Mouse (Mus musculus): ENCODE data around the gene Tspan4. TPM values are rescaled to one million over a fixed set of nuclear protein-coding genes. Genes with fewer than 3 reads are reported as not detected.
A peak's percentile ranks its signal among the peaks of the same experiment; 100 is the strongest.

Gene Tspan4
- polyA plus RNA-seq, 1 experiment from 2014 or later, result 46.1 TPM

DNA sequence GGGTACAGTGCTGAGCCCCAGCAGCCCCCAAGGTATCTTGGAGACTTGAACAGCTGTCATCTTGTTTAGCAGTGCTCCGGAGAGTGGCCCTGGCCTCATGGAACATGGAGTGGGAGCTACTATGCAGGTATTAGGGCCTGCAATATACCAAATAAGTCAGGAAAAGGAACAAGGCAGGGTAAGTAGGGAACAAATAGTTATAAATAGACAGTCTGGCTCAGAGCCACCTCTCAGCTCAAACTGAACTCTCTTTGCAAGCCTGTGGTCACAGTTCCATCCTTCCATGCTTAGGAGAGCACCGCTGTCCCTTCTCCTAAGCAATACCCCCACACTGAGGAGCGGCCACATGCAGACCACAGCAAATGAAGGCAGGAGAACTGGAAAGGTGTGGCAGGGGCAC, 22.6 kb downstream of the Tspan4 start:
- ATAC-seq (ENCODE audit: low read depth), result no peak
- Histone ChIP-seq H3K36me3 (ENCODE audit: control insufficient read depth, insufficient read depth) (no peaks in the 10 kb centered on the region; the same call in 1 of the 2 replicates), H3K9me3 (replicated peaks; ENCODE audit: control insufficient read depth, low read length) (no peaks in the 10 kb centered on the region), H3K27ac (ENCODE audit: low read length) (no peak overlapping the region), H3K27me3 (ENCODE audit: control insufficient read depth, insufficient read depth, low read depth, low read length) (no peaks in the 10 kb centered on the region), H3K9ac (ENCODE audit: low read depth, low read length) (no peak overlapping the region), H3K4me3 (ENCODE audit: low read depth, low read length) (no peak overlapping the region), H3K4me2 (ENCODE audit: low read depth, low read length) (no peak overlapping the region), H3K4me1 (ENCODE audit: control insufficient read depth, low read depth, low read length) (peaks cover 6% of the 10 kb centered on the region)
- 80% methylated on average over 3 of the region's 3 CpGs for WGBS (ENCODE audit: insufficient replicate concordance)

DNA sequence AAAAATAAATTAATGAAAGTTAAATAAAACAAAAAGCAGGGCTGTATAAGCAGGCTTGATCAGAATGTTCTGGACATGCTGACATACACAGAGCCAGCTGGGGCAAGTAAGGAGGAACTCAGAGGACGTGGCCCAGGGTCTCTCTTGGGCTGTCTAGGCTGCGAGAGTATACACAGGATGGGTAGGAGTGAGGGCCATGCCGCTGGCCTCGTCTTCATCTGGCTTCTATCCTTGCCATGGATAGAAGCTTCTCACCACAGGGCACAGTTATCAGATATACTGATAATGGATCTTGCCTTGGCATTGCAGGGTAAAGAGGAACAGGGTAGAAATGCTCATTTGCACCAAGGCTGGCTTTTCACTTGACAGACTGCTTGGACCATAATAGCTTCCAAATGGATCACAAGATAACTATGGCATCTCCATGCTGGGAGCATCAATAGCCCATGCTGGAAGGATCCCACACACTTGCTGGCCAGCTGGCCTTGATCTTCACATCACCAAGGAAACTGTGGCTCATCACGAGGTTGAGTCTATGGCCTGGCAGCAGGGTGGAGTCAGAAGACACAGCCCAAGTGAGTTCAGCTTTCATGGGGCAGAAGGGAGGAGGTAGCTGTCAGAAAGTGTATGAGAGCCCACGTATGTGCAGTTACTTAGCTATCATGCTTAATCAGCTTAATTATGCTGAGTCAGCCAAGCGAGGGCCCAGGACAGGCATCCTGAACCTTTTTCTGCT, 26.9 kb downstream of the Tspan4 start:
- Histone ChIP-seq H3K36me3 (ENCODE audit: control insufficient read depth, insufficient read depth) (no peaks in the 10 kb centered on the region), H3K27ac (ENCODE audit: low read length) (no peak overlapping the region), H3K9me3 (replicated peaks; ENCODE audit: control insufficient read depth, low read length) (no peaks in the 10 kb centered on the region), H3K4me2 (ENCODE audit: low read depth, low read length) (no peak overlapping the region), H3K4me1 (ENCODE audit: control insufficient read depth, low read depth, low read length) (peaks cover 9% of the 10 kb centered on the region), H3K4me3 (ENCODE audit: low read depth, low read length) (no peak overlapping the region), H3K9ac (ENCODE audit: low read depth, low read length) (no peak overlapping the region), H3K27me3 (ENCODE audit: control insufficient read depth, insufficient read depth, low read depth, low read length) (no peaks in the 10 kb centered on the region)
- WGBS (ENCODE audit: insufficient replicate concordance), result 70% methylated on average over 7 of the region's 7 CpGs
- no peak for ATAC-seq (ENCODE audit: low read depth)

DNA sequence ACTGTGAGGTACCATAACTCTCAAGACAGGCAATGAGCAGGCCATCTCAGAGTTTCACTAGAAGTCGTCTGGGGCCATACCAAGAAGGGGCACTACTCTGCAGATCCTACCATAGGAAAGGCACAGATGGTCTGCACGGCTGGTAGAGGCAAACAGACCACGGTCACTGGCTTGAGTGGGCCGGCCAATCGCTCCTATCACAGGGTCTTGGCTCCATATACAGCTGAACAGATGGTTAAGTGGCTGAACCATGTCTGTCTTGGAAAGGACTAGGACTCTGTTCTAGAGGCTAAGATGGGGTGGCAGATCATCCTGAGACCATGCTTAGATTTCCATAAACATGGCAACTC, 27.5 kb downstream of the Tspan4 start:
- ATAC-seq (ENCODE audit: low read depth), result no peak
- Histone ChIP-seq H3K4me2 (ENCODE audit: low read depth, low read length) (no peak overlapping the region), H3K9me3 (replicated peaks; ENCODE audit: control insufficient read depth, low read length) (no peaks in the 10 kb centered on the region), H3K4me3 (ENCODE audit: low read depth, low read length) (no peak overlapping the region), H3K9ac (ENCODE audit: low read depth, low read length) (no peak overlapping the region), H3K4me1 (ENCODE audit: control insufficient read depth, low read depth, low read length) (peaks cover 13% of the 10 kb centered on the region), H3K27me3 (ENCODE audit: control insufficient read depth, insufficient read depth, low read depth, low read length) (no peaks in the 10 kb centered on the region), H3K27ac (ENCODE audit: low read length) (no peak overlapping the region), H3K36me3 (ENCODE audit: control insufficient read depth, insufficient read depth) (no peaks in the 10 kb centered on the region)
- 90% methylated on average over 5 of the region's 5 CpGs for WGBS (ENCODE audit: insufficient replicate concordance)

DNA sequence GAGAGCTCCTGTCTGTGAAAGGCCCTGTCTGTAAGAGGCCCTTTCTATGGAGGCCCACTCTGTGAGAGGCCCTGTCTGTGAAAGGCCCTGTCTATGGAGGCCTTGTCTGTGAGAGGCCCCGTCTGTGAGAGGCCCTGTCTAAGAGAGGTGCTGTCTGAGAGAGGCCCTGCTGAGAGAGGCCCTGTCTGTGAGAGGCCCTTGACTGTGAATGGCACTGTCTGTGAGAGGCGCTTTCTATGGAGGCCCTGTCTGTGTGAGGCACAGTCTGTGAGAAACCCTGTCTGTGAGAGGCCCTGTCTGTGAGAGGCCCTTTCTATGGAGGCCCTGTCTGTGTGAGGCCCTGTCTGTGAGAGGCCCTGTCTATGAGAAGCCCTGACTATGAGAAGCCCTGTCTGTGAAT, 31.2 kb downstream of the Tspan4 start:
- no peaks in the 10 kb centered on the region for H3K9me3 ChIP-seq (replicated peaks; ENCODE audit: control insufficient read depth, low read length)
- H3K9ac ChIP-seq (ENCODE audit: low read depth, low read length), result peak overlapping the region; percentile 67
- WGBS (ENCODE audit: insufficient replicate concordance), result 48% methylated on average over 2 of the region's 2 CpGs
- peak overlapping the region; percentile 77 for H3K4me3 ChIP-seq (ENCODE audit: low read depth, low read length)
- H3K27me3 ChIP-seq (ENCODE audit: control insufficient read depth, insufficient read depth, low read depth, low read length), result no peaks in the 10 kb centered on the region
- ATAC-seq (ENCODE audit: low read depth), result peak; percentile 59
- peaks cover 15% of the 10 kb centered on the region for H3K36me3 ChIP-seq (ENCODE audit: control insufficient read depth, insufficient read depth)
- H3K27ac ChIP-seq (ENCODE audit: low read length), result peak overlapping the region; percentile 95
- peak overlapping the region; percentile 79 for H3K4me2 ChIP-seq (ENCODE audit: low read depth, low read length)
- peaks cover 35% of the 10 kb centered on the region for H3K4me1 ChIP-seq (ENCODE audit: control insufficient read depth, low read depth, low read length)

DNA sequence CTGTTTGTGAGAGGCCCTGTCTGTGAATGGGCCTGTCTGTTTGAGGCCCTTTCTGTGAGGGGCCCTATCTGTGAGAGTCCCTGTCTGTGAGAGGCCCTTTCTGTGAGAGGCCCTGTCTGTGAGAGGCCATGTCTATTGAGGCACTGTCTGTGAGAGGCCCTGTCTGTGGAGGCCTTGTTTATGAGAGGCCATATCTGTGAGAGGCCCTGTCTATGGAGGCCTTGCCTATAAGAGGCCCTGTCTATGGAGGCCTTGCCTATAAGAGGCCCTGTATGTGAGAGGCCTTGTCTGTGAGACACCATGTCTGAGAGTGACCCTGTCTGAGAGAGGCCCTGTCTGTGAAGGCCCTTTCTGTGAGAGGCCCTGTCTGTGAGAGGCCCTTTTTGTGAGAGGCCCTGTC, 33.1 kb downstream of the Tspan4 start:
- Histone ChIP-seq H3K27ac (ENCODE audit: low read length) (peak overlapping the region; percentile 95), H3K9me3 (replicated peaks; ENCODE audit: control insufficient read depth, low read length) (no peaks in the 10 kb centered on the region), H3K4me3 (ENCODE audit: low read depth, low read length) (peak overlapping the region; percentile 77), H3K9ac (ENCODE audit: low read depth, low read length) (peak overlapping the region; percentile 67), H3K27me3 (ENCODE audit: control insufficient read depth, insufficient read depth, low read depth, low read length) (no peaks in the 10 kb centered on the region), H3K4me1 (ENCODE audit: control insufficient read depth, low read depth, low read length) (peaks cover 26% of the 10 kb centered on the region), H3K36me3 (ENCODE audit: control insufficient read depth, insufficient read depth) (peaks cover 30% of the 10 kb centered on the region), H3K4me2 (ENCODE audit: low read depth, low read length) (peak overlapping the region; percentile 79)
- ATAC-seq (ENCODE audit: low read depth), result peak; percentile 76

DNA sequence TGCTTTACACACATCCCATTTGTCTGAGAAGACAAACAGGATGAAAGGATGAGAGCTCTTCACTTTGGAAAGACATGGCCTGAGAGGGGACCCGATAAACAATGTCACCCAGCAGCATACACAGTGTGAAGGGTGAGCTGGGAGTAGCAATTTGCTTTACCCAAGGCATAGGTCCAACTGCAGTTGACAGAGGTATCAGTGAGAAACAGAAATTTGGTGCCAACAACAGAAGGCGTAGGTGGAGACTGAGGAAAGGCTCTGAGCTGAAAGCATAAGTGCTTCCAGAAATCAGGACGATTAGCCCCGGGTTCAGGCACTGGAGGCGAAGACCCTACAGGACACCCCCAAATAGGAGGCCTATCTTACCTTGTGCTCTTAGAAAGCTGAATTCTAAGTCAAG, 35.2 kb downstream of the Tspan4 start:
- Histone ChIP-seq H3K27me3 (ENCODE audit: control insufficient read depth, insufficient read depth, low read depth, low read length) (no peaks in the 10 kb centered on the region), H3K4me3 (ENCODE audit: low read depth, low read length) (no peak overlapping the region), H3K36me3 (ENCODE audit: control insufficient read depth, insufficient read depth) (peaks cover 43% of the 10 kb centered on the region), H3K9ac (ENCODE audit: low read depth, low read length) (no peak overlapping the region), H3K27ac (ENCODE audit: low read length) (no peak overlapping the region), H3K9me3 (replicated peaks; ENCODE audit: control insufficient read depth, low read length) (no peaks in the 10 kb centered on the region), H3K4me2 (ENCODE audit: low read depth, low read length) (no peak overlapping the region), H3K4me1 (ENCODE audit: control insufficient read depth, low read depth, low read length) (peaks cover 26% of the 10 kb centered on the region)
- no peak for ATAC-seq (ENCODE audit: low read depth)
- WGBS (ENCODE audit: insufficient replicate concordance), result 84% methylated on average over 5 of the region's 5 CpGs

DNA sequence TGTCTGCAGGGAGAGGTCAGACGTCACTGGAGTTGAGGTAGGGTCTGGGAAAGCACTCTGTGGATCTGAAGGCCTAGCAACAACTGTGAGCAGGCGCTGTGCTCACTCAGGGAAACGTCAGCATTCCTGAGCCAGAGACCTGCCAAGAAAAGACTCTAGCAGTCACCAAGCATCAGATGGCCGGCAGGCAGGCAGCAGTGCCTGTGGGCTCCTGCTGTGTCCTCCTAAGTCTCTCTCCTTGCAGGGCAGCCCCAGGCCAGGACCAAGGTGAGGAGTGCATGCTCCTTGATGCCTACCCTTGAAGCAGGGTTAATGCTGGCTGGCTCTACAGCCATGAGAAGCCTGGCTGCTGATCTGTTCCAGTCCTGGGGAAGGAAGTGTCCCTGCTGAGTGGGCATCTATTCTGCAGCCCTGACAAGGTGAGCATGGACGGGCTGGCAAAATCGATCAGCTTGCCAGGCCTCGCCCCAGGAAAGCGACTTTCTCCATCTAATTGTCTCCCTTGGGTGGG, 35.7 kb downstream of the Tspan4 start:
- WGBS (ENCODE audit: insufficient replicate concordance), result 86% methylated on average over 8 of the region's 8 CpGs
- ATAC-seq (ENCODE audit: low read depth), result no peak
- Histone ChIP-seq H3K36me3 (ENCODE audit: control insufficient read depth, insufficient read depth) (peaks cover 43% of the 10 kb centered on the region), H3K27me3 (ENCODE audit: control insufficient read depth, insufficient read depth, low read depth, low read length) (no peaks in the 10 kb centered on the region), H3K9ac (ENCODE audit: low read depth, low read length) (no peak overlapping the region), H3K4me2 (ENCODE audit: low read depth, low read length) (no peak overlapping the region), H3K4me1 (ENCODE audit: control insufficient read depth, low read depth, low read length) (peaks cover 26% of the 10 kb centered on the region), H3K27ac (ENCODE audit: low read length) (no peak overlapping the region), H3K4me3 (ENCODE audit: low read depth, low read length) (no peak overlapping the region), H3K9me3 (replicated peaks; ENCODE audit: control insufficient read depth, low read length) (no peaks in the 10 kb centered on the region)

DNA sequence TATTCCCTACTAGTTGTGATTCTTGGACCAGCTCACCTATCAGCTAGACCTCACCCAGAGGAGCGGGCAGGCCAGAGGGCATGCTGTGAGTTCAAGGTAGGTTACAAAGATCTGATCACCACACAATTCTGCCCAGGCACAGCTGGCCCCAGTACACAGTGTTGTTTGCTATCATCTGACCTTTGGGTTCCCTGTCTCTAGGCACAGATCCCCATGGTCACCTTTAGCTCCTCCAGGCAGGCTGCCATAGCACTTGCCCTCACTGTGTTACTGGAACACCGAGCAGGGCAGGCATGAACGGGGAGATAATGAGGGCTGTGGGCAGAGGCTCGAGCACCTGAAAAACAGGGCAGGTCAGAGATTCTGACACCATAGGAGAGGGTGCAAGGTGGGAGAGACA, 42.6 kb downstream of the Tspan4 start:
- peak; percentile 75 for ATAC-seq (ENCODE audit: low read depth)
- no peak overlapping the region for H3K4me2 ChIP-seq (ENCODE audit: low read depth, low read length)
- peaks cover 23% of the 10 kb centered on the region for H3K4me1 ChIP-seq (ENCODE audit: control insufficient read depth, low read depth, low read length)
- H3K9ac ChIP-seq (ENCODE audit: low read depth, low read length), result no peak overlapping the region
- H3K27ac ChIP-seq (ENCODE audit: low read length), result peak overlapping the region; percentile 27
- peaks cover 15% of the 10 kb centered on the region for H3K36me3 ChIP-seq (ENCODE audit: control insufficient read depth, insufficient read depth)
- no peaks in the 10 kb centered on the region for H3K27me3 ChIP-seq (ENCODE audit: control insufficient read depth, insufficient read depth, low read depth, low read length)
- H3K4me3 ChIP-seq (ENCODE audit: low read depth, low read length), result no peak overlapping the region
- H3K9me3 ChIP-seq (replicated peaks; ENCODE audit: control insufficient read depth, low read length), result no peaks in the 10 kb centered on the region
- 45% methylated on average over 4 of the region's 4 CpGs for WGBS (ENCODE audit: insufficient replicate concordance)

DNA sequence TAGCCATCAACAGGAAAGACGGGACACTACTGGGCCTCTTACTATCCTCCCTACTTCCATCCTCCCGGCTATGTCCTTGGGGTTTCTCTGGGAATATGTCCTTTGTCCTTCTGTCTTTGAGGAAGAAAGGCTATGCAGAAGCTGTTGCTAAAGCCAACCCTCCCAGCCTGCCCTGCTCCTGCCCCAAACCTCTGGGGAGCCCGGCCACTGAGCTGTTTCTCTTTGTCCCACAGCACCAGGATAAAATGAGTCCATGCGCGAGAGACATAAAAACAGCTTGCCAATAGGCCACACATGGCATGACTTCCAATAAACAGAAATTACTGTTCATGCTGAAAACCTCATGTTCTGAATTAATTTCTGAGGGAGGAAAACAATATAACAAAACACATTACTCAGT, 43.3 kb downstream of the Tspan4 start:
- H3K4me1 ChIP-seq (ENCODE audit: control insufficient read depth, low read depth, low read length), result peaks cover 23% of the 10 kb centered on the region
- H3K4me3 ChIP-seq (ENCODE audit: low read depth, low read length), result no peak overlapping the region
- H3K27ac ChIP-seq (ENCODE audit: low read length), result peak overlapping the region; percentile 25; the same call in 1 of the 2 replicates
- no peak overlapping the region for H3K9ac ChIP-seq (ENCODE audit: low read depth, low read length)
- WGBS (ENCODE audit: insufficient replicate concordance), result 90% methylated on average over 5 of the region's 5 CpGs
- ATAC-seq (ENCODE audit: low read depth), result no peak
- no peaks in the 10 kb centered on the region for H3K9me3 ChIP-seq (replicated peaks; ENCODE audit: control insufficient read depth, low read length)
- H3K4me2 ChIP-seq (ENCODE audit: low read depth, low read length), result no peak overlapping the region
- H3K36me3 ChIP-seq (ENCODE audit: control insufficient read depth, insufficient read depth), result peaks cover 12% of the 10 kb centered on the region
- H3K27me3 ChIP-seq (ENCODE audit: control insufficient read depth, insufficient read depth, low read depth, low read length), result no peaks in the 10 kb centered on the region

Measured in liver, embryonic 16.5 days (tissue).